Mouse (Mus musculus): ENCODE data around the gene Rad17. TPM values are rescaled to one million over a fixed set of nuclear protein-coding genes. Genes with fewer than 3 reads are reported as not detected.

Gene Rad17
- total RNA-seq, 1 experiment, result 31.3 TPM

- H3K4me3 ChIP-seq (ENCODE audit: insufficient read depth in 1 of 2, low read depth in 1 of 2, low read length in 2 of 2, poor library complexity in 1 of 2, severe bottlenecking in 1 of 2), result no peak overlapping the region
- in situ Hi-C loops (cut with MboI; ENCODE audit: low sequenced_read_pairs in 2 of 2, unreplicated experiment in 2 of 2), result no loop called here
- peaks cover 0 to 6% of the 10 kb centered on the region in 2 experiments; a peak in 1 of 4 replicates for H3K4me1 ChIP-seq (ENCODE audit: control insufficient read depth in 2 of 2, insufficient read depth in 2 of 2, low read length in 2 of 2, poor library complexity in 1 of 2)
- H3K36me3 ChIP-seq (ENCODE audit: control insufficient read depth, insufficient read depth, low read length, poor library complexity, severe bottlenecking), result no peaks in the 10 kb centered on the region
- H3K9ac ChIP-seq (ENCODE audit: insufficient read depth, low read depth, low read length, poor library complexity, severe bottlenecking), result no peak overlapping the region
- no peaks in the 10 kb centered on the region for H3K9me3 ChIP-seq (ENCODE audit: control insufficient read depth, insufficient read depth, low read depth, low read length)
- H3K27ac ChIP-seq (ENCODE audit: insufficient read depth, low read depth, low read length, poor library complexity, severe bottlenecking), result no peak overlapping the region
- TF ChIP-seq HCFC1 (IDR thresholded peaks at IDR 0.05; ENCODE audit: borderline replicate concordance, insufficient read depth, low read length) (no peak), MAFK (IDR thresholded peaks at IDR 0.05; ENCODE audit: insufficient read depth, low read depth, low read length) (no peak), CHD2 (IDR thresholded peaks at IDR 0.05; ENCODE audit: low read depth, low read length) (no peak), ZC3H11A (IDR thresholded peaks at IDR 0.05; ENCODE audit: borderline replicate concordance, low read depth, low read length) (no peak), ZNF384 (IDR thresholded peaks at IDR 0.05; ENCODE audit: low read depth, low read length) (no peak)
- no peak for DNase-seq (ENCODE audit: low read depth, low spot score)
Measured at GRCm38 (mm10) chr13:100600317-100600716, 50.5 kb downstream of the Rad17 start.

GRCm38 (mm10) chr13:100597284-100597683, 53.6 kb downstream of the Rad17 start:
- in situ Hi-C loops (cut with MboI; ENCODE audit: low sequenced_read_pairs in 2 of 2, unreplicated experiment in 2 of 2), result no loop called here
- no peak overlapping the region for H3K9ac ChIP-seq (ENCODE audit: insufficient read depth, low read depth, low read length, poor library complexity, severe bottlenecking)
- TF ChIP-seq MAFK (IDR thresholded peaks at IDR 0.05; ENCODE audit: insufficient read depth, low read depth, low read length) (peak; percentile 98), HCFC1 (IDR thresholded peaks at IDR 0.05; ENCODE audit: borderline replicate concordance, insufficient read depth, low read length) (no peak)
- H3K9me3 ChIP-seq (ENCODE audit: control insufficient read depth, insufficient read depth, low read depth, low read length), result no peaks in the 10 kb centered on the region
- no peak overlapping the region for H3K4me3 ChIP-seq (ENCODE audit: insufficient read depth in 1 of 2, low read depth in 1 of 2, low read length in 2 of 2, poor library complexity in 1 of 2, severe bottlenecking in 1 of 2)
- no peak overlapping the region for H3K27ac ChIP-seq (ENCODE audit: insufficient read depth, low read depth, low read length, poor library complexity, severe bottlenecking)
- no peaks in the 10 kb centered on the region for H3K36me3 ChIP-seq (ENCODE audit: control insufficient read depth, insufficient read depth, low read length, poor library complexity, severe bottlenecking)
- no peak for DNase-seq (ENCODE audit: low read depth, low spot score)
- peaks cover 0 to 4% of the 10 kb centered on the region in 2 experiments; a peak in 1 of 4 replicates for H3K4me1 ChIP-seq (ENCODE audit: control insufficient read depth in 2 of 2, insufficient read depth in 2 of 2, low read length in 2 of 2, poor library complexity in 1 of 2)

- TF ChIP-seq CHD2 (IDR thresholded peaks at IDR 0.05; ENCODE audit: low read depth, low read length) (no peak), ZNF384 (IDR thresholded peaks at IDR 0.05; ENCODE audit: low read depth, low read length) (no peak), MAFK (IDR thresholded peaks at IDR 0.05; ENCODE audit: insufficient read depth, low read depth, low read length) (no peak)
- Histone ChIP-seq H3K4me1 (ENCODE audit: control insufficient read depth in 2 of 2, insufficient read depth in 2 of 2, low read length in 2 of 2, poor library complexity in 1 of 2) (peaks cover 0 to 3% of the 10 kb centered on the region in 2 experiments; a peak in 1 of 4 replicates), H3K36me3 (ENCODE audit: control insufficient read depth, insufficient read depth, low read length, poor library complexity, severe bottlenecking) (no peaks in the 10 kb centered on the region), H3K9me3 (ENCODE audit: control insufficient read depth, insufficient read depth, low read depth, low read length) (no peaks in the 10 kb centered on the region), H3K4me3 (ENCODE audit: insufficient read depth in 1 of 2, low read depth in 1 of 2, low read length in 2 of 2, poor library complexity in 1 of 2, severe bottlenecking in 1 of 2) (no peak overlapping the region), H3K27ac (ENCODE audit: insufficient read depth, low read depth, low read length, poor library complexity, severe bottlenecking) (no peak overlapping the region), H3K9ac (ENCODE audit: insufficient read depth, low read depth, low read length, poor library complexity, severe bottlenecking) (no peak overlapping the region)
- DNase-seq (ENCODE audit: low read depth, low spot score), result no peak
- in situ Hi-C loops (cut with MboI; ENCODE audit: low sequenced_read_pairs in 2 of 2, unreplicated experiment in 2 of 2), result no loop called here
Measured at GRCm38 (mm10) chr13:100595552-100595885, 55.3 kb downstream of the Rad17 start.

GRCm38 (mm10) chr13:100594838-100595551, 55.9 kb downstream of the Rad17 start:
- H3K36me3 ChIP-seq (ENCODE audit: control insufficient read depth, insufficient read depth, low read length, poor library complexity, severe bottlenecking), result no peaks in the 10 kb centered on the region
- H3K4me1 ChIP-seq (ENCODE audit: control insufficient read depth in 2 of 2, insufficient read depth in 2 of 2, low read length in 2 of 2, poor library complexity in 1 of 2), result no peaks in the 10 kb centered on the region
- H3K27ac ChIP-seq (ENCODE audit: insufficient read depth, low read depth, low read length, poor library complexity, severe bottlenecking), result no peak overlapping the region
- H3K9ac ChIP-seq (ENCODE audit: insufficient read depth, low read depth, low read length, poor library complexity, severe bottlenecking), result no peak overlapping the region
- no peaks in the 10 kb centered on the region for H3K9me3 ChIP-seq (ENCODE audit: control insufficient read depth, insufficient read depth, low read depth, low read length)
- in situ Hi-C loops (cut with MboI; ENCODE audit: low sequenced_read_pairs in 2 of 2, unreplicated experiment in 2 of 2), result no loop called here
- no peak for DNase-seq (ENCODE audit: low read depth, low spot score)
- no peak overlapping the region for H3K4me3 ChIP-seq (ENCODE audit: insufficient read depth in 1 of 2, low read depth in 1 of 2, low read length in 2 of 2, poor library complexity in 1 of 2, severe bottlenecking in 1 of 2)
- TF ChIP-seq ZNF384 (IDR thresholded peaks at IDR 0.05; ENCODE audit: low read depth, low read length) (no peak), ZC3H11A (IDR thresholded peaks at IDR 0.05; ENCODE audit: borderline replicate concordance, low read depth, low read length) (no peak), HCFC1 (IDR thresholded peaks at IDR 0.05; ENCODE audit: borderline replicate concordance, insufficient read depth, low read length) (no peak), MAFK (IDR thresholded peaks at IDR 0.05; ENCODE audit: insufficient read depth, low read depth, low read length) (no peak), CHD2 (IDR thresholded peaks at IDR 0.05; ENCODE audit: low read depth, low read length) (no peak)

All from ES-E14 (cell line).